Mouse (Mus musculus): ENCODE results near the gene Dpysl4. TPM values are rescaled to one million over a fixed set of nuclear protein-coding genes. Genes with fewer than 3 reads are reported as not detected.
A peak's percentile ranks its signal among the peaks of the same experiment; 100 is the strongest.

The Dpysl4 gene
- polyA plus RNA-seq, 1 experiment = 195 TPM

DNA sequence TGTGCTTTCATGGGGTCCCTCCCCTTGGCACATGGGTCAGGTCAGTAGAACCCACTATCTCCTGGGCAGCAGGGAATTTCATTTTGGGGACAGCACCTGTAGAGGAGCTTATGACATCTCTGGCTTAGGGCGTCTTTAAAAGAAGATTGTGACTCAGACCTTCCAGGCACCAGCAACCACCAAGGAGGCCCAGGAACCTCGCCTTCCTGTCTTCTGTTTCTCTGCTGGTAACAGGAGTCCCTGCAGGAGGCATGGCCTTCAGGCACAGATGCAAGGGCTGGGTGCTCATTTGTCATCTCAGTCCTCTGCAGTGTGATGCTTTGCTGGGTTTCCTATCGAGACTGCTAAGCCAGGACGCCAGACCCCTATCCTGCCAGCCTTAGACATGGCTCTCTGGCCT, 43.2 kb downstream of the Dpysl4 start:
- TF ChIP-seq POLR2A (IDR thresholded peaks at IDR 0.05; ENCODE audit: borderline replicate concordance, extremely low read depth, insufficient read depth, insufficient read length, poor library complexity, severe bottlenecking) = no peak
- TF ChIP-seq CTCF (IDR thresholded peaks at IDR 0.05; ENCODE audit: borderline replicate concordance, extremely low read depth, insufficient read depth, insufficient read length) = no peak
- no peak for DNase-seq (ENCODE audit: low read depth)

GRCm38 (mm10) chr7:139130361-139130760, 44.6 kb downstream of the Dpysl4 start:
- peak; percentile 45 for DNase-seq (ENCODE audit: low read depth)
- TF ChIP-seq POLR2A (IDR thresholded peaks at IDR 0.05; ENCODE audit: borderline replicate concordance, extremely low read depth, insufficient read depth, insufficient read length, poor library complexity, severe bottlenecking) (no peak), CTCF (IDR thresholded peaks at IDR 0.05; ENCODE audit: borderline replicate concordance, extremely low read depth, insufficient read depth, insufficient read length) (no peak)

DNA sequence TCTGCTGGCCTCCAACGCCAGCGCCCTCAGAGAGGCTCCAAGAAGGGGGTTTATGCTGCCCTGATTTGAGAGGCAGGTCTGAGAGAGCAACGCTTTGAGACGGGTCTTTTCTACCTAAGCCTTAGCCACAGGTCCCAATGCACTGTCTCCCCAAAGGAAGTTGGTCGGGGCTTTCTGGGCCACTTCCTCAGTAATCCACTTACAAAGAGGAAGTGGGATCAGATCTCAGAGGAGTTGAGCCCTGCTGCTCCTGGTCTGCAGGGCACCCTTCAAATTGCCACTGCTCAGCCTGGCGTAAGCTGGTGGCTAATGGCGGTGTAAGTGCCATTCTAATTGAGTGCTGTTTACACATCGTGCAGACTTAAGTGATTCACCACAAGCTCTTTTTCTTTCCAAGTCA, 45.7 kb downstream of the Dpysl4 start:
- DNase-seq (ENCODE audit: low read depth) = peak; percentile 42
- no peak for TF ChIP-seq CTCF (IDR thresholded peaks at IDR 0.05; ENCODE audit: borderline replicate concordance, extremely low read depth, insufficient read depth, insufficient read length)
- no peak for TF ChIP-seq POLR2A (IDR thresholded peaks at IDR 0.05; ENCODE audit: borderline replicate concordance, extremely low read depth, insufficient read depth, insufficient read length, poor library complexity, severe bottlenecking)

DNA sequence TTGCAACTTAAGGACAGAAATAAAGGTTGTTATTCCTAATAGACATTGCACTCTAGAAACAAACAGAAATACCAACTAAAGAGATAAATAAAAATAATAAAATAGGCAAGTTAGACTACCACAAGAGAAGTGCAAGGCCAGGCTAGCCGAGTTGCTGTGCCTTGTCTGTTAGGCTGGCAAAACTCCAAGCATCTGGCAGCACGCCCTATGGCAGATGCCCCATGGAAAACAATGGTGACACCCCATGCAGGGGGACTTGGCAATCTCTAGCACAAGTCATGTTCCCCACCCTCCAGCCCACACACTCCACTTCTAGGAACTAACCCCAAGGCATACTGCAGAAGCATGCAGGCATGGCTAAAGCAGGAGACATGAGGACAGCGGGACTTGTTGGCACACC, 47.6 kb downstream of the Dpysl4 start:
- TF ChIP-seq POLR2A (IDR thresholded peaks at IDR 0.05; ENCODE audit: borderline replicate concordance, extremely low read depth, insufficient read depth, insufficient read length, poor library complexity, severe bottlenecking) (no peak), CTCF (IDR thresholded peaks at IDR 0.05; ENCODE audit: borderline replicate concordance, extremely low read depth, insufficient read depth, insufficient read length) (no peak)
- DNase-seq (ENCODE audit: low read depth) = peak; percentile 71

DNA sequence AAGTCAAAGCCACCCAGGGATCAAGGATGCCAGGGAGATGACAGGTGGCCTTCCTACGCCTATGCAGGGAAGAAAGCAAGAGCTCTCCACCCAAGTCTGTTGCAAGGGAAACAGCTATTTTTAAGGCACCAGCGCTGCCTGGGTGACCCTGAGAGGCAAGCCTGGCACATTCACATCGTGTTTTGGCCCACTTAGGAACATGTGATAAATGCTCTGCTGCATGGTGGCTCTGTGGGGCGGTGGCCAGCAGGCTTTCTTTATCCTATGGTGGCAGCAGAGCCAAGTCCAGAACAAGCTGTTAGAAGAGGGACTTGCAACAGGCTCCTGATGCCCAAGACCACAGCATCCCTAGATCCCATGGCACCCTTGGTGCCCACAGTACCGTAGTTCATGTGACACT, 49.4 kb downstream of the Dpysl4 start:
- DNase-seq (ENCODE audit: low read depth) = no peak
- no peak for TF ChIP-seq CTCF (IDR thresholded peaks at IDR 0.05; ENCODE audit: borderline replicate concordance, extremely low read depth, insufficient read depth, insufficient read length)
- no peak for TF ChIP-seq POLR2A (IDR thresholded peaks at IDR 0.05; ENCODE audit: borderline replicate concordance, extremely low read depth, insufficient read depth, insufficient read length, poor library complexity, severe bottlenecking)

GRCm38 (mm10) chr7:139136906-139137491, 51.2 kb downstream of the Dpysl4 start:
- TF ChIP-seq CTCF (IDR thresholded peaks at IDR 0.05; ENCODE audit: borderline replicate concordance, extremely low read depth, insufficient read depth, insufficient read length) (no peak), POLR2A (IDR thresholded peaks at IDR 0.05; ENCODE audit: borderline replicate concordance, extremely low read depth, insufficient read depth, insufficient read length, poor library complexity, severe bottlenecking) (no peak)
- DNase-seq (ENCODE audit: low read depth) = peak; percentile 81

GRCm38 (mm10) chr7:139139921-139140461, 54.2 kb downstream of the Dpysl4 start:
- TF ChIP-seq POLR2A (IDR thresholded peaks at IDR 0.05; ENCODE audit: borderline replicate concordance, extremely low read depth, insufficient read depth, insufficient read length, poor library complexity, severe bottlenecking) (no peak), CTCF (IDR thresholded peaks at IDR 0.05; ENCODE audit: borderline replicate concordance, extremely low read depth, insufficient read depth, insufficient read length) (peak; percentile 25; the same call in 1 of the 2 replicates)
- DNase-seq (ENCODE audit: low read depth) = peak; percentile 90

DNA sequence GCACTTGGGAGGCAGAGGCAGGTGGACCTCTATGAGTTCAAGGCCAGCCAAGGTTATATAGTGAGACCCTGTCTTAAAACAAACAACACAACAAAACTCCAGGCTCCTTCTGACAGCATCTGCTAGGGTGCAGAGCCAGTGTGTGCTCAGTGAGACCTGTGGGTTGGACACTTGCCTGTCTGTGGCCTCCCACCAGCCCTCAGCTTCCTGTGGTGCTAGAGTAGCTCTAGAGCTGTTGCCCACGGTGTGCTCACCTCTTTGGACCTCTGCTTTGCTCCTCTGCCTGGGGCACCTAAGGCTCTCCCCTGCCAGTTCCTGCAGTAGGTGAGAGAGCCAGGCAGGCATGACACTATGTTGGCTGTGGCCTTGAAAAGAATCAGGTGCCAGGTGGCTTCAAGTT, 58.0 kb downstream of the Dpysl4 start:
- TF ChIP-seq POLR2A (IDR thresholded peaks at IDR 0.05; ENCODE audit: borderline replicate concordance, extremely low read depth, insufficient read depth, insufficient read length, poor library complexity, severe bottlenecking) = no peak
- no peak for DNase-seq (ENCODE audit: low read depth)

- no peak for DNase-seq (ENCODE audit: low read depth)
- TF ChIP-seq CTCF (IDR thresholded peaks at IDR 0.05; ENCODE audit: borderline replicate concordance, extremely low read depth, insufficient read depth, insufficient read length) (no peak), POLR2A (IDR thresholded peaks at IDR 0.05; ENCODE audit: borderline replicate concordance, extremely low read depth, insufficient read depth, insufficient read length, poor library complexity, severe bottlenecking) (no peak)
Measured at GRCm38 (mm10) chr7:139145891-139146290, 60.1 kb downstream of the Dpysl4 start.

DNA sequence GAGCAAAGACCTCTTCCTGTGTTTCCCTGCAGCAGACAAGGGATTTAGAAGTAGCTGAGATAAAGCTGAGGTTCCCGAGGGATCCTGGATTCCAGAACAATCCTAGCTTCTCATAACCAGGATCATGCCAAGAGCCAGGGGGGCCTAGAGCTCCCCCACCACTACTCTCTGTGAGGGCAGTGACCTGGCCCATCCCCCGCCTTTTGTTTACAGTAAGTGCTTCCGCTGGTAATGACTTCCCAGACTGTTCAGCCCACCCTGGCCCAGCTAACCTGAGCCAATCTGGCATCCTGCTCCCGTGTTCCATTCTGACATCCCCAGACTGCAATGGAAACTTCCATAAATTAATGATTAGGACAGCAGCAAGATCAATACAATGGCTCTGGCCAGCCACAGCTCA, 61.6 kb downstream of the Dpysl4 start:
- no peak for TF ChIP-seq POLR2A (IDR thresholded peaks at IDR 0.05; ENCODE audit: borderline replicate concordance, extremely low read depth, insufficient read depth, insufficient read length, poor library complexity, severe bottlenecking)
- no peak for TF ChIP-seq CTCF (IDR thresholded peaks at IDR 0.05; ENCODE audit: borderline replicate concordance, extremely low read depth, insufficient read depth, insufficient read length)
- no peak for DNase-seq (ENCODE audit: low read depth)

DNA sequence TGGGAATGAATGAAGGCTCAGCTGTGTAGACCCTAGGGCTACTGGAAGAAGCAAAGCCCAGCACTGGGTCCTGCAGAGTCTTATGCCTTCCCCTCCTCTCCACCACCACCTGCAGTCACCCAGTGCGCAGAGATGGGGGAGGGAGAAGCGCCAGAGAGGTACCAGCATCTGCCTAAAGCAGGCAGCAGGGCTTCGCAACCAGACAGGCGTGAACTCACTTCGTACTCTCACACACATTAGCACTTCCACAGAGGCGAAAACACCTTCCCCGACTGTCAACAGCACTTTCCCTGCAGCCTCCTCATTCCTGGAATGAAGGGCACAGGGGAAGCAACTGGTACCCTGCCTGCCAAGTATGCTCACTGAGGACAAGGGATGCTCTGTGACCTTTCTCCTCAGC, 63.6 kb downstream of the Dpysl4 start:
- no peak for TF ChIP-seq CTCF (IDR thresholded peaks at IDR 0.05; ENCODE audit: borderline replicate concordance, extremely low read depth, insufficient read depth, insufficient read length)
- TF ChIP-seq POLR2A (IDR thresholded peaks at IDR 0.05; ENCODE audit: borderline replicate concordance, extremely low read depth, insufficient read depth, insufficient read length, poor library complexity, severe bottlenecking) = no peak
- DNase-seq (ENCODE audit: low read depth) = peak; percentile 40

GRCm38 (mm10) chr7:139151116-139151515, 65.3 kb downstream of the Dpysl4 start:
- DNase-seq (ENCODE audit: low read depth) = peak; percentile 93
- TF ChIP-seq POLR2A (IDR thresholded peaks at IDR 0.05; ENCODE audit: borderline replicate concordance, extremely low read depth, insufficient read depth, insufficient read length, poor library complexity, severe bottlenecking) (no peak), CTCF (IDR thresholded peaks at IDR 0.05; ENCODE audit: borderline replicate concordance, extremely low read depth, insufficient read depth, insufficient read length) (no peak)

Other genes with a start within 250 kb of the Dpysl4 start
- 87.2 and 103 TPM in 2 replicates for gene Ppp2r2d, start 239.9 kb upstream of the Dpysl4 start, polyA plus RNA-seq (2012; rRNA removed)
- gene Mapk1ip1, start 239.7 kb upstream of the Dpysl4 start, polyA plus RNA-seq (2012; rRNA removed) = 60.8 and 85.5 TPM in 2 replicates
- gene Bnip3, start 176.5 kb upstream of the Dpysl4 start, polyA plus RNA-seq (2012; rRNA removed) = 35.1 and 35.5 TPM in 2 replicates
- 6.2 and 9.9 TPM in 2 replicates for gene Jakmip3, start 145.3 kb upstream of the Dpysl4 start, polyA plus RNA-seq (2012; rRNA removed)
- gene Lrrc27, start 127.0 kb downstream of the Dpysl4 start, polyA plus RNA-seq (2012; rRNA removed) = 3.8 and 8.3 TPM in 2 replicates
- gene Stk32c, start 127.3 kb downstream of the Dpysl4 start, polyA plus RNA-seq (2012; rRNA removed) = 22.1 and 27.9 TPM in 2 replicates
- gene Pwwp2b, start 162.5 kb downstream of the Dpysl4 start, polyA plus RNA-seq (2012; rRNA removed) = 4.3 and 4.5 TPM in 2 replicates

Measured in brain, embryonic 14.5 days (tissue).